Mouse (Mus musculus) ES-Bruce4 (cell line): ENCODE measurements around the gene Rgs16.

Source experiments
- CTCF ChIP-seq: IDR thresholded peaks from one replicate; pipeline ENCODE4 v1.8.1; 2011; ENCODE audit warnings: low read depth, low read length
- EP300 ChIP-seq: IDR thresholded peaks from 2 replicates; pipeline ENCODE4 v1.6.1; 2011; ENCODE audit warnings: low read depth, low read length; ENCODE audit not compliant: insufficient read depth
- POLR2A ChIP-seq: IDR thresholded peaks from one replicate; pipeline ENCODE4 v1.8.1; 2011; ENCODE audit warnings: low read length; ENCODE audit not compliant: insufficient read depth

- TF ChIP-seq CTCF (no peak), POLR2A (no peak), EP300 (no peak)
Measured at GRCm38 (mm10) chr1:153785608-153786007, 45.5 kb downstream of the Rgs16 start.
